Mouse (Mus musculus) MEL (cell line): Measurements from ENCODE around the gene Prdm11. TPM values are rescaled to one million over a fixed set of nuclear protein-coding genes. Genes with fewer than 3 reads are reported as not detected.

Experiments used
- DNase-seq: peaks from one replicate; pipeline ENCODE4 v3.0.0; 2011; ENCODE audit warnings: low read depth, low spot score
- H3K27ac ChIP-seq: 2 replicates; pipeline ENCODE4 v1.5.1; 2012; ENCODE audit warnings: low read depth, mild to moderate bottlenecking, control low read depth, low read length, moderate library complexity; ENCODE audit not compliant: control insufficient read depth
- H3K27me3 ChIP-seq, 2 experiments: fragments of 150-350 bp in 1 of 2; sonication (generic) in 1 of 2; 2 replicates each; pipeline ENCODE4 v1.6.1; 2012; ENCODE audit warnings: low read length in 2 of 2, mild to moderate bottlenecking in 2 of 2, improper control_type of control experiment in 1 of 2, moderate library complexity in 1 of 2; ENCODE audit not compliant: insufficient read depth in 2 of 2, control insufficient read depth in 1 of 2
- H3K36me3 ChIP-seq, 2 experiments: 2 replicates each; pipeline ENCODE4 v1.6.1; 2012 to 2014; ENCODE audit warnings: low read length in 2 of 2, improper control_type of control experiment in 1 of 2, inconsistent platforms in 1 of 2, mild to moderate bottlenecking in 1 of 2; ENCODE audit not compliant: insufficient read depth in 2 of 2, control insufficient read depth in 1 of 2
- H3K4me1 ChIP-seq, 2 experiments: fragments of 150-350 bp in 1 of 2; sonication (generic) in 1 of 2; 2 replicates each; pipeline ENCODE4 v1.6.1; 2012; ENCODE audit warnings: low read length in 2 of 2, improper control_type of control experiment in 1 of 2, mild to moderate bottlenecking in 1 of 2; ENCODE audit not compliant: insufficient read depth in 2 of 2, control insufficient read depth in 1 of 2
- H3K4me3 ChIP-seq, 2 experiments: fragments of 150-350 bp in 1 of 2; sonication (generic) in 1 of 2; 2 replicates each; pipeline ENCODE4 v1.5.1; 2012; ENCODE audit warnings: low read depth in 2 of 2, low read length in 2 of 2, mild to moderate bottlenecking in 2 of 2, moderate library complexity in 2 of 2, control low read depth in 1 of 2, improper control_type of control experiment in 1 of 2; ENCODE audit not compliant: control insufficient read depth in 1 of 2, insufficient read depth in 1 of 2
- H3K79me2 ChIP-seq: 2 replicates; pipeline ENCODE4 v1.6.1; 2012; ENCODE audit warnings: mild to moderate bottlenecking, low read length, moderate library complexity; ENCODE audit not compliant: control insufficient read depth, poor library complexity, insufficient read depth
- H3K9ac ChIP-seq: 2 replicates; pipeline ENCODE4 v1.6.1; 2012; ENCODE audit warnings: low read depth, mild to moderate bottlenecking, control low read depth, low read length, moderate library complexity; ENCODE audit not compliant: control insufficient read depth, poor library complexity, severe bottlenecking
- H3K9me3 ChIP-seq: fragments of 150-350 bp; sonication (generic); replicated peaks from 2 replicates; pipeline ENCODE4 v1.6.1; 2012; ENCODE audit warnings: mild to moderate bottlenecking, low read length, improper control_type of control experiment, moderate library complexity; ENCODE audit not compliant: insufficient read depth
- CHD1 ChIP-seq: IDR thresholded peaks from 2 replicates; pipeline ENCODE4 v1.6.1; 2012; ENCODE audit warnings: low read depth, mild to moderate bottlenecking, inconsistent platforms, low read length, improper control_type of control experiment
- CTCF ChIP-seq, 3 experiments: IDR thresholded peaks in 2 of 3; conservative IDR thresholded peaks in 1 of 3; 2 replicates each; pipeline ENCODE4 v1.5.1; 2011 to 2012; ENCODE audit warnings: low read length in 3 of 3, low read depth in 2 of 3, mild to moderate bottlenecking in 2 of 3, improper control_type of control experiment in 1 of 3, inconsistent platforms in 1 of 3, mixed read lengths in 1 of 3, moderate library complexity in 1 of 3; ENCODE audit not compliant: control insufficient read depth in 1 of 3, insufficient read depth in 1 of 3, poor library complexity in 1 of 3, severe bottlenecking in 1 of 3
- E2F4 ChIP-seq: IDR thresholded peaks from 2 replicates; pipeline ENCODE4 v1.6.1; 2011; ENCODE audit warnings: low read depth, low read length, improper control_type of control experiment, borderline replicate concordance
- ELF1 ChIP-seq: IDR thresholded peaks from 2 replicates; pipeline ENCODE4 v1.6.1; 2014; ENCODE audit warnings: low read depth, mild to moderate bottlenecking, inconsistent platforms, low read length, improper control_type of control experiment, moderate library complexity
- ETS1 ChIP-seq: IDR thresholded peaks from 2 replicates; pipeline ENCODE4 v1.6.1; 2012; ENCODE audit warnings: low read depth, mild to moderate bottlenecking, inconsistent platforms, low read length, improper control_type of control experiment, moderate library complexity
- MAFK ChIP-seq: IDR thresholded peaks from 2 replicates; pipeline ENCODE4 v1.6.1; 2011; ENCODE audit warnings: low read depth, mild to moderate bottlenecking, low read length, improper control_type of control experiment, borderline replicate concordance
- MAX ChIP-seq: IDR thresholded peaks from 2 replicates; pipeline ENCODE4 v1.6.1; 2011; ENCODE audit warnings: low read length, improper control_type of control experiment
- MYC ChIP-seq: IDR thresholded peaks from 2 replicates; pipeline ENCODE4 v1.6.1; 2011; ENCODE audit warnings: low read depth, mild to moderate bottlenecking, low read length, improper control_type of control experiment, moderate library complexity
- NELFE ChIP-seq: IDR thresholded peaks from 2 replicates; pipeline ENCODE4 v1.6.1; 2011; ENCODE audit warnings: low read depth, low read length, improper control_type of control experiment
- POLR2AphosphoS2 ChIP-seq: IDR thresholded peaks from 2 replicates; pipeline ENCODE4 v1.6.1; 2011; ENCODE audit warnings: low read length, improper control_type of control experiment
- SIN3A ChIP-seq: IDR thresholded peaks from 2 replicates; pipeline ENCODE4 v1.6.1; 2012; ENCODE audit warnings: low read length, improper control_type of control experiment, inconsistent platforms
- ZC3H11A ChIP-seq: IDR thresholded peaks from 2 replicates; pipeline ENCODE4 v1.6.1; 2012; ENCODE audit warnings: low read depth, mild to moderate bottlenecking, inconsistent platforms, low read length, improper control_type of control experiment
- ZMIZ1 ChIP-seq: IDR thresholded peaks from 2 replicates; pipeline ENCODE4 v1.6.1; 2012; ENCODE audit warnings: low read depth, mild to moderate bottlenecking, inconsistent platforms, low read length, improper control_type of control experiment, moderate library complexity
- polyA plus RNA-seq, 2 experiments: library from polyadenylated mRNA; stranded (reverse) in 1 of 2; unstranded in 1 of 2; fragments of >175 nt in 1 of 2; fragments of >200 nt in 1 of 2; gene quantifications; 2 replicates each; pipeline versions ENCODE4 v1.2.1 to v1.2.4; 2012; ENCODE audit warnings: low replicate concordance in 2 of 2, low read depth in 1 of 2; ENCODE audit not compliant: insufficient read length in 2 of 2, insufficient read depth in 1 of 2, missing spikeins in 1 of 2
- total RNA-seq: library from RNA; depleted of rRNA; stranded (reverse); fragments of 300-350 nt; gene quantifications from 2 replicates; pipeline ENCODE4 v1.2.3, GENCODE M21; 2012

Prdm11 gene
- total and polyA plus RNA-seq, 3 experiments: 5.5 to 9.2 TPM; not detected in 1

DNA sequence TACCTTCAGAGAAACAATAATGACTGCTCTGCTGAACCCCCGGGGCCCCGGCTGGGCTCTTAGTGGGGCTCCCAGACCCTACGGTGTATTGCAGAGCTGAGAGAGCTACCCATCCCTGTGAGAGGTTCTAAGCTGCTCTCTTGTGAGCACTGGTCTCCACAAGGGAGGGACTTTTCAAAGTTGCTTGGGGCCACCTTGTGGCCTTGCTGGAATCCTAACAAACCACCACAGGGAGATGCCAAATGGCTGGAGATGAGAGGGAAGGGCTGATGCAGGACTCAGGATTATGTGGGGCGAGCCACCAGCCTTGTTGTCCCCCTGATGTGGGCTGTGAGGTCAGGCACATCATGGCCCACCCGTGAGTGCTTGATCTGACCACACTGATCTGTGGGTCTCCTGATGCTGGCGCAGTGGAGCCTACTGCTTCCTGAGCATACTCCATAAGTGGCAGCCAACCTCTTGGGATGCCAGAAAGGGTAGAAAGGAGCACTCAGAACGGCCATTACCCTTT, 58.8 kb downstream of the Prdm11 start:
- H3K4me3 ChIP-seq: no peak overlapping the region
- no peak for DNase-seq
- H3K79me2 ChIP-seq: no peaks in the 10 kb centered on the region
- peaks cover 0 to 18% of the 10 kb centered on the region in 2 experiments; a peak in 2 of 4 replicates for H3K36me3 ChIP-seq
- H3K4me1 ChIP-seq: peaks cover 15 to 20% of the 10 kb centered on the region in 2 experiments
- H3K27ac ChIP-seq: no peak overlapping the region
- H3K27me3 ChIP-seq: no peaks in the 10 kb centered on the region
- no peak overlapping the region for H3K9ac ChIP-seq
- H3K9me3 ChIP-seq: no peaks in the 10 kb centered on the region
- TF ChIP-seq ELF1: no peak
- TF ChIP-seq CTCF (IDR thresholded peaks at IDR 0.05 in 2 of 3, conservative IDR thresholded peaks at IDR 0.05 in 1 of 3; ENCODE audit: control insufficient read depth in 1 of 3, insufficient read depth in 1 of 3, low read depth in 2 of 3, low read length in 3 of 3, poor library complexity in 1 of 3, severe bottlenecking in 1 of 3): peak in 1 of 3 experiments; percentile 10; a peak in 2 of 6 replicates

DNA sequence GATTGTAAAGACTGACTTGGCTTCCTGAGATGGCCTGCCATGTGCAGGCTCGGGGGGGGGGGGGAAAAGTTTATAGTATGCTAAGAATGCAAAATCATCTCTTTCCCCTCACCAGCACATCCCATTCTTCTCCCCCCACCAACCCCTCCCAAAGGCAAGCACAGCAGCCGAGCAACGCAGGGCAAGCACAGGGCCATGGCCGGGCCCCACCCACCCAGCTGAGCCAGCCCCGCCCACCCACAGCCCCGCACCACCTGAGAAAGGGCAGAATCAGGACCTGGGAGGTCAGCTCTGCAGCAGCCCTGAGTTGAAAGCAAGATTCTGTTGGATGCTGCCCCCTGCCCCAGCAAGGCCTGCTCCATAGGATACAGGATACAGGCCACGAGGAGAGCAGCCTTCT, 60.4 kb downstream of the Prdm11 start:
- TF ChIP-seq MAFK: no peak
- TF ChIP-seq ZMIZ1: no peak
- no peak for TF ChIP-seq NELFE
- TF ChIP-seq CHD1: no peak
- no peak for TF ChIP-seq ETS1
- TF ChIP-seq MYC: no peak
- H3K4me1 ChIP-seq: peaks cover 15 to 22% of the 10 kb centered on the region in 2 experiments
- no peaks in the 10 kb centered on the region for H3K79me2 ChIP-seq
- no peaks in the 10 kb centered on the region for H3K27me3 ChIP-seq
- no peak overlapping the region for H3K9ac ChIP-seq
- no peak for DNase-seq
- H3K9me3 ChIP-seq: no peaks in the 10 kb centered on the region
- H3K27ac ChIP-seq: no peak overlapping the region
- peaks cover 0 to 18% of the 10 kb centered on the region in 2 experiments; a peak in 2 of 4 replicates for H3K36me3 ChIP-seq
- H3K4me3 ChIP-seq: no peak overlapping the region

GRCm38 (mm10) chr2:92985171-92985570, 60.8 kb downstream of the Prdm11 start:
- H3K9me3 ChIP-seq: no peaks in the 10 kb centered on the region
- TF ChIP-seq NELFE (no peak), POLR2AphosphoS2 (no peak), MAX (no peak), E2F4 (no peak), SIN3A (no peak), ZC3H11A (no peak)
- no peak overlapping the region for H3K4me3 ChIP-seq
- H3K36me3 ChIP-seq: peaks cover 0 to 18% of the 10 kb centered on the region in 2 experiments; a peak in 2 of 4 replicates
- no peaks in the 10 kb centered on the region for H3K79me2 ChIP-seq
- no peaks in the 10 kb centered on the region for H3K27me3 ChIP-seq
- H3K27ac ChIP-seq: no peak overlapping the region
- no peak overlapping the region for H3K9ac ChIP-seq
- peaks cover 15 to 22% of the 10 kb centered on the region in 2 experiments for H3K4me1 ChIP-seq
- no peak for DNase-seq
